Mouse (Mus musculus) megakaryocyte, embryonic 14.5 days (primary cell): ENCODE data around the gene Ppan.

Source experiments
- FLI1 ChIP-seq: IDR thresholded peaks from 2 replicates; pipeline ENCODE4 v1.6.1; 2012; ENCODE audit warnings: low read length, inconsistent platforms, mixed read lengths
- GATA1 ChIP-seq: IDR thresholded peaks from 3 replicates; pipeline ENCODE4 v1.6.1; 2012; ENCODE audit warnings: mixed read lengths, low read length, inconsistent platforms, borderline replicate concordance

- TF ChIP-seq GATA1 (no peak), FLI1 (no peak)
Measured at GRCm38 (mm10) chr9:20862225-20862624, 25.8 kb upstream of the Ppan start.
